9 mouse cellular contexts compared by ENCODE assay signal in genomic region chr12:108338572-108339190, GRCm38 (mm10). TPM values are rescaled to one million over a fixed set of nuclear protein-coding genes. Genes with fewer than 3 reads are reported as not detected.
DNase-seq lines count a peak whose midpoint lies in the region; ATAC-seq and TF ChIP-seq lines count a peak whose summit lies in the region.
"Had no signal": no experiment of that assay in that cellular context is flagged by ENCODE, and none has a peak within 500 bp of the region (broad histone marks: within the 10 kb centered on the region; RNA-seq: fewer than 3 reads in every experiment).

No protein-coding gene starts in this region.

- H3K4me3 ChIP-seq in ES-Bruce4 (ENCODE audit: low read depth, low read length), result no peak overlapping the region
- no peak overlapping the region for H3K4me3 ChIP-seq in heart, postnatal 0 days (ENCODE audit: low read depth, low read length)
- no peak overlapping the region for H3K4me3 ChIP-seq in limb, embryonic 12.5 days (replicated peaks)
- H3K4me3 ChIP-seq in small intestine, adult 2 months (ENCODE audit: low read depth, low read length), result no peak overlapping the region
- H3K4me3 ChIP-seq: midbrain, embryonic 12.5 days had no signal

- H3K36me3 ChIP-seq in ES-Bruce4 (ENCODE audit: control insufficient read depth, insufficient read depth, low read length, poor library complexity, severe bottlenecking), result no peaks in the 10 kb centered on the region
- no peaks in the 10 kb centered on the region for H3K36me3 ChIP-seq in heart, postnatal 0 days (replicated peaks; ENCODE audit: control insufficient read depth, insufficient read depth, low read length)
- H3K36me3 ChIP-seq in limb, embryonic 12.5 days, result no peaks in the 10 kb centered on the region
- no peaks in the 10 kb centered on the region for H3K36me3 ChIP-seq in small intestine, adult 2 months (ENCODE audit: control insufficient read depth, insufficient read depth, low read length)
- H3K36me3 ChIP-seq: midbrain, embryonic 12.5 days had no signal

- no peak for ATAC-seq in heart, postnatal 0 days (ENCODE audit: insufficient read depth, low read depth)
- no peak for ATAC-seq in limb, embryonic 12.5 days (ENCODE audit: insufficient number of reproducible peaks, insufficient read depth, low FRiP score, low TSS enrichment, low read depth)

- H3K9ac ChIP-seq in ES-Bruce4 (ENCODE audit: low read depth, poor library complexity, severe bottlenecking), result no peak overlapping the region
- no peak overlapping the region for H3K9ac ChIP-seq in heart, postnatal 0 days (replicated peaks; ENCODE audit: low read depth, low read length)
- H3K9ac ChIP-seq in limb, embryonic 12.5 days (replicated peaks), result 0 out of 2 replicates have a peak overlapping the region, but pooled peaks have one; percentile 12
- H3K9ac ChIP-seq: midbrain, embryonic 12.5 days had no signal

- peak; percentile 56 for DNase-seq in kidney, adult 18-20 months
- DNase-seq in kidney, adult 11 months, result no peak
- peak; percentile 30 to 39 for DNase-seq in adrenal gland, postnatal 36 days
- peak; percentile 37 for DNase-seq in heart, postnatal 0 days (ENCODE audit: low spot score)
- DNase-seq in gastrocnemius, postnatal 25 days, result no peak

- H3K9me3 ChIP-seq in ES-Bruce4 (replicated peaks; ENCODE audit: control insufficient read depth, insufficient read depth, low read length, poor library complexity, severe bottlenecking), result no peaks in the 10 kb centered on the region
- H3K9me3 ChIP-seq in heart, postnatal 0 days (replicated peaks; ENCODE audit: control insufficient read depth, low read length), result no peaks in the 10 kb centered on the region
- H3K9me3 ChIP-seq in limb, embryonic 12.5 days, result no peaks in the 10 kb centered on the region
- H3K9me3 ChIP-seq: midbrain, embryonic 12.5 days had no signal

- H3K27ac ChIP-seq in ES-Bruce4 (ENCODE audit: insufficient read depth, low read length), result no peak overlapping the region
- no peak overlapping the region for H3K27ac ChIP-seq in heart, postnatal 0 days (ENCODE audit: low read depth)
- H3K27ac ChIP-seq in limb, embryonic 12.5 days, result no peak overlapping the region
- H3K27ac ChIP-seq in small intestine, adult 2 months (ENCODE audit: insufficient read depth, low read depth, low read length), result no peak overlapping the region
- H3K27ac ChIP-seq: midbrain, embryonic 12.5 days had no signal

- no peaks in the 10 kb centered on the region for H3K4me1 ChIP-seq in ES-Bruce4 (ENCODE audit: control insufficient read depth, insufficient read depth, low read length)
- 0 out of 2 replicates have a peak, but pooled peaks cover 5% of the 10 kb centered on the region for H3K4me1 ChIP-seq in heart, postnatal 0 days (ENCODE audit: control insufficient read depth, insufficient read depth)
- H3K4me1 ChIP-seq in limb, embryonic 12.5 days (replicated peaks), result peaks cover 16% of the 10 kb centered on the region
- peaks cover under 1% of the 10 kb centered on the region; the same call in 1 of the 2 replicates for H3K4me1 ChIP-seq in small intestine, adult 2 months (ENCODE audit: control insufficient read depth, insufficient read depth, insufficient read length, low read length)

- no peak for TF ChIP-seq POLR2A in ES-Bruce4 (IDR thresholded peaks at IDR 0.05; ENCODE audit: insufficient read depth, low read length)
- no peak for TF ChIP-seq POLR2A in small intestine, adult 2 months (IDR thresholded peaks at IDR 0.05; ENCODE audit: low read depth, low read length)

- peak; percentile 79 for TF ChIP-seq CTCF in ES-Bruce4 (IDR thresholded peaks at IDR 0.05; ENCODE audit: low read depth, low read length)
- peak; percentile 69 for TF ChIP-seq CTCF in heart, postnatal 0 days (IDR thresholded peaks at IDR 0.05; ENCODE audit: low read depth)
- peak; percentile 82; the same call in 1 of the 2 replicates for TF ChIP-seq CTCF in small intestine, adult 2 months (IDR thresholded peaks at IDR 0.05; ENCODE audit: extremely low read depth, insufficient read length, insufficient replicate concordance, low read depth, low read length)

- no peaks in the 10 kb centered on the region for H3K27me3 ChIP-seq in ES-Bruce4 (ENCODE audit: control insufficient read depth, insufficient read depth, low read length, poor library complexity, severe bottlenecking)
- peaks cover 20% of the 10 kb centered on the region; the same call in 1 of the 2 replicates for H3K27me3 ChIP-seq in heart, postnatal 0 days (ENCODE audit: control insufficient read depth, insufficient read depth, low read length)
- peaks cover 34% of the 10 kb centered on the region for H3K27me3 ChIP-seq in limb, embryonic 12.5 days
- peaks cover 10% of the 10 kb centered on the region for H3K27me3 ChIP-seq in small intestine, adult 2 months (ENCODE audit: control insufficient read depth, insufficient read depth, low read length)

- H3K4me2 ChIP-seq in heart, postnatal 0 days (ENCODE audit: low read depth, low read length), result no peak overlapping the region
- H3K4me2 ChIP-seq in limb, embryonic 12.5 days, result 0 out of 2 replicates have a peak overlapping the region, but pooled peaks have one; percentile 8
- H3K4me2 ChIP-seq: midbrain, embryonic 12.5 days had no signal

- TF ChIP-seq EP300 in ES-Bruce4 (IDR thresholded peaks at IDR 0.05; ENCODE audit: insufficient read depth, low read depth, low read length), result no peak
- TF ChIP-seq EP300 in heart, postnatal 0 days (IDR thresholded peaks at IDR 0.05; ENCODE audit: low read depth), result no peak

- 29% methylated on average over 14 of the region's 14 CpGs for WGBS in heart, postnatal 0 days
- 17% methylated on average over 14 of the region's 14 CpGs for WGBS in limb, embryonic 12.5 days
- 26% methylated on average over 14 of the region's 14 CpGs for WGBS in small intestine, adult 2 months

RNA-seq across cellular contexts. Expression of gene Cyp46a1, which starts 4.5 kb away (rescaled TPM):
- 1.0 and 1.6 TPM in 2 replicates for polyA plus RNA-seq in ES-Bruce4 (2011; ENCODE audit: insufficient read depth, insufficient read length, low read depth, missing spikeins)
- total RNA-seq in adrenal gland, postnatal 36 days (2021), result 1 to 10 TPM in 1 of 2 experiments, under 1 TPM in 1; 0.99 to 2.0 TPM
- 1.0 and 3.6 TPM in 2 replicates for total RNA-seq in heart, postnatal 0 days (2014; rRNA removed; ENCODE audit: low replicate concordance)
- 3.0 and 3.1 TPM in 2 replicates for polyA plus RNA-seq in heart, postnatal 0 days (2015; fragmentation: Nextera tagmentation; extraction: Ambion mirVana)
- 2.9 and 4.6 TPM in 2 replicates for polyA plus RNA-seq in limb, embryonic 12.5 days (2016; fragmentation: Nextera tagmentation; extraction: Ambion mirVana)
- polyA plus RNA-seq in small intestine, adult 2 months (2012; rRNA removed), result 0.51 and 1.2 TPM in 2 replicates
- total RNA-seq in gastrocnemius, postnatal 25 days (2021), result under 1 TPM; 0.13 TPM

RNA-seq across cellular contexts. Expression of gene Eml1, which starts 32.1 kb away (rescaled TPM):
- 9.4 and 9.5 TPM in 2 replicates for polyA plus RNA-seq in ES-Bruce4 (2011; ENCODE audit: insufficient read depth, insufficient read length, low read depth, missing spikeins)
- 10 to 100 TPM; 16.6 to 44.6 TPM for total RNA-seq in adrenal gland, postnatal 36 days (2021)
- total RNA-seq in heart, postnatal 0 days (2014; rRNA removed; ENCODE audit: low replicate concordance), result 69.3 and 80.6 TPM in 2 replicates
- 61.3 and 65.2 TPM in 2 replicates for polyA plus RNA-seq in heart, postnatal 0 days (2015; fragmentation: Nextera tagmentation; extraction: Ambion mirVana)
- 41.4 and 43.8 TPM in 2 replicates for polyA plus RNA-seq in limb, embryonic 12.5 days (2016; fragmentation: Nextera tagmentation; extraction: Ambion mirVana)
- 10.1 and 19.8 TPM in 2 replicates for polyA plus RNA-seq in small intestine, adult 2 months (2012; rRNA removed)
- total RNA-seq in gastrocnemius, postnatal 25 days (2021), result 100 to 1,000 TPM in 1 of 2 experiments, 10 to 100 TPM in 1; 84.7 to 109 TPM

RNA-seq across cellular contexts. Expression of gene Hhipl1, which starts 32.6 kb away (rescaled TPM):
- 0.82 and 1.1 TPM in 2 replicates for polyA plus RNA-seq in ES-Bruce4 (2011; ENCODE audit: insufficient read depth, insufficient read length, low read depth, missing spikeins)
- total RNA-seq in adrenal gland, postnatal 36 days (2021), result under 1 TPM; 0.76 to 0.86 TPM
- 0.70 and 5.0 TPM in 2 replicates for total RNA-seq in heart, postnatal 0 days (2014; rRNA removed; ENCODE audit: low replicate concordance)
- 0.58 and 0.61 TPM in 2 replicates for polyA plus RNA-seq in heart, postnatal 0 days (2015; fragmentation: Nextera tagmentation; extraction: Ambion mirVana)
- polyA plus RNA-seq in limb, embryonic 12.5 days (2016; fragmentation: Nextera tagmentation; extraction: Ambion mirVana), result 0.50 and 0.53 TPM in 2 replicates
- 0.76 and 1.1 TPM in 2 replicates for polyA plus RNA-seq in small intestine, adult 2 months (2012; rRNA removed)
- total RNA-seq in gastrocnemius, postnatal 25 days (2021), result under 1 TPM; 0.91 to 0.95 TPM

Comparison
In these comparisons a context has a peak if more than half of its experiments do, and no peak if none do; other contexts are left out.
1. DNase-seq: peak in kidney, adult 18-20 months (single experiment), adrenal gland, postnatal 36 days (2 of 2) and heart, postnatal 0 days (single experiment); none in kidney, adult 11 months (single experiment) and gastrocnemius, postnatal 25 days (single experiment).
2. Peak in every context shown above with its lines, with median percentiles within 50 percentile points of each other: CTCF ChIP-seq.